Mouse (Mus musculus): ENCODE results near the gene Snd1.

Snd1 gene

GRCm38 (mm10) chr6:28663004-28663403, 188.1 kb downstream of the Snd1 start:
- no peak for TF ChIP-seq GATA4 (IDR thresholded peaks at IDR 0.05; ENCODE audit: insufficient replicate concordance, low read length)

GRCm38 (mm10) chr6:28663670-28664069, 188.7 kb downstream of the Snd1 start:
- no peak for TF ChIP-seq GATA4 (IDR thresholded peaks at IDR 0.05; ENCODE audit: insufficient replicate concordance, low read length)

GRCm38 (mm10) chr6:28664716-28665115, 189.8 kb downstream of the Snd1 start:
- TF ChIP-seq GATA4 (IDR thresholded peaks at IDR 0.05; ENCODE audit: insufficient replicate concordance, low read length) = no peak

GRCm38 (mm10) chr6:28667586-28667985, 192.6 kb downstream of the Snd1 start:
- TF ChIP-seq GATA4 (IDR thresholded peaks at IDR 0.05; ENCODE audit: insufficient replicate concordance, low read length) = no peak

- TF ChIP-seq GATA4 (IDR thresholded peaks at IDR 0.05; ENCODE audit: insufficient replicate concordance, low read length) = no peak
Measured at GRCm38 (mm10) chr6:28669251-28669650, 194.3 kb downstream of the Snd1 start.

GRCm38 (mm10) chr6:28672388-28672787, 197.4 kb downstream of the Snd1 start:
- no peak for TF ChIP-seq GATA4 (IDR thresholded peaks at IDR 0.05; ENCODE audit: insufficient replicate concordance, low read length)

- TF ChIP-seq GATA4 (IDR thresholded peaks at IDR 0.05; ENCODE audit: insufficient replicate concordance, low read length) = no peak
Measured at GRCm38 (mm10) chr6:28674686-28675085, 199.7 kb downstream of the Snd1 start.

- no peak for TF ChIP-seq GATA4 (IDR thresholded peaks at IDR 0.05; ENCODE audit: insufficient replicate concordance, low read length)
Measured at GRCm38 (mm10) chr6:28678896-28679295, 204.0 kb downstream of the Snd1 start.

GRCm38 (mm10) chr6:28680537-28680936, 205.6 kb downstream of the Snd1 start:
- no peak for TF ChIP-seq GATA4 (IDR thresholded peaks at IDR 0.05; ENCODE audit: insufficient replicate concordance, low read length)

- TF ChIP-seq GATA4 (IDR thresholded peaks at IDR 0.05; ENCODE audit: insufficient replicate concordance, low read length) = no peak
Measured at GRCm38 (mm10) chr6:28681521-28682457, 206.8 kb downstream of the Snd1 start.

GRCm38 (mm10) chr6:28685052-28685451, 210.1 kb downstream of the Snd1 start:
- no peak for TF ChIP-seq GATA4 (IDR thresholded peaks at IDR 0.05; ENCODE audit: insufficient replicate concordance, low read length)

- no peak for TF ChIP-seq GATA4 (IDR thresholded peaks at IDR 0.05; ENCODE audit: insufficient replicate concordance, low read length)
Measured at GRCm38 (mm10) chr6:28685745-28686144, 210.8 kb downstream of the Snd1 start.

- TF ChIP-seq GATA4 (IDR thresholded peaks at IDR 0.05; ENCODE audit: insufficient replicate concordance, low read length) = no peak
Measured at GRCm38 (mm10) chr6:28687776-28688175, 212.8 kb downstream of the Snd1 start.

GRCm38 (mm10) chr6:28692659-28693058, 217.7 kb downstream of the Snd1 start:
- no peak for TF ChIP-seq GATA4 (IDR thresholded peaks at IDR 0.05; ENCODE audit: insufficient replicate concordance, low read length)

GRCm38 (mm10) chr6:28697214-28697613, 222.3 kb downstream of the Snd1 start:
- no peak for TF ChIP-seq GATA4 (IDR thresholded peaks at IDR 0.05; ENCODE audit: insufficient replicate concordance, low read length)

GRCm38 (mm10) chr6:28704612-28705011, 229.7 kb downstream of the Snd1 start:
- TF ChIP-seq GATA4 (IDR thresholded peaks at IDR 0.05; ENCODE audit: insufficient replicate concordance, low read length) = no peak

Measured in liver, adult (tissue).